Mouse (Mus musculus): ENCODE data around the gene Cenpo. TPM values are rescaled to one million over a fixed set of nuclear protein-coding genes. Genes with fewer than 3 reads are reported as not detected.

Cenpo gene
- polyA plus RNA-seq, 1 experiment, result 7.0 TPM

DNA sequence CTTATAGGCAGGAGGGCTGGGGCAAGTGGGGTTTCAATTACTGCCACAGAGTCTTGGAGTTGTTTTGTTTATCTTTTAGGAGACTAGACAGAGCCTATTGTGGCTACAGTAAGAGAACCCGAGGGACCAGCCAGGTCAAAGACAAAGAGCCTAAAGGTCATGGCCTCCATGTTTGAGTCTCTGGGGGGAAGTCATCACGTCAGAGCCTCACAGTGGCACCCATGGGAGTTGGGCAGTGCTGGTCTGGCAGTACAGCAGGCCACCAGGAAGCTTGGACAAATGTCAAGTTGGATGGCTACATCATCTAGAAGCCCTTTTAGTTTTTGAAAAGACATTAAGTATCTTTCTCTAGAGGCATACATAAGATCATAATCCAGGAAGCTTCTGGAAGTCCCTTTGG is 71.2 kb downstream of the Cenpo start:
- no peak overlapping the region for H3K4me3 ChIP-seq (ENCODE audit: low read depth, low read length)
- 46% methylated on average over 2 of the region's 2 CpGs for WGBS
- no peaks in the 10 kb centered on the region for H3K36me3 ChIP-seq (ENCODE audit: control insufficient read depth, insufficient read depth, low read length)
- TF ChIP-seq CTCF (IDR thresholded peaks at IDR 0.05; ENCODE audit: extremely low read depth, insufficient read length, insufficient replicate concordance, low read depth, low read length), result no peak
- TF ChIP-seq POLR2A (IDR thresholded peaks at IDR 0.05; ENCODE audit: low read depth, low read length), result no peak
- peaks cover 12% of the 10 kb centered on the region; the same call in 1 of the 2 replicates for H3K4me1 ChIP-seq (ENCODE audit: control insufficient read depth, insufficient read depth, insufficient read length, low read length)
- no peak overlapping the region for H3K27ac ChIP-seq (ENCODE audit: insufficient read depth, low read depth, low read length)
- no peaks in the 10 kb centered on the region for H3K27me3 ChIP-seq (ENCODE audit: control insufficient read depth, insufficient read depth, low read length)

DNA sequence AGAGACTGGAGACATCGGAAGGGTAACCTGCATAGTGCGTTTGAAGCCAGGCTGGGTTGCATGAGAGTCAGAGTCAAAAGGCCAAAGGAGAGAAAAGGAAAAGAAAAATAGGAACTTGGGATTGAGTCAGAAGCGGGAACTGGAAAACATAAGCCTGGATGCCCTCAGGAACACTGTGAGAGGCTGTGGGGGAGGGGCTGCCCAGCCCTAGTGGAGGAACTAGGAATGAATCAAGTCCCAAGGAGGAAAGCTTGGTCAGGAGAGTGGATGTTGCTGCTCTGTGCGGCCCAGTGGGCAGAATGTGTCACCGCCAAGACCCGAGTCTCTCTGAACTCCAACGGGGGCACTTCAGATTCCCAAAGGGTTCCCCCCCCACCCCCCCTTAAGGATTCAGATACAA is 73.8 kb downstream of the Cenpo start:
- H3K4me1 ChIP-seq (ENCODE audit: control insufficient read depth, insufficient read depth, insufficient read length, low read length), result peaks cover 12% of the 10 kb centered on the region; the same call in 1 of the 2 replicates
- WGBS, result 90% methylated on average over 7 of the region's 7 CpGs
- TF ChIP-seq CTCF (IDR thresholded peaks at IDR 0.05; ENCODE audit: extremely low read depth, insufficient read length, insufficient replicate concordance, low read depth, low read length) (no peak), POLR2A (IDR thresholded peaks at IDR 0.05; ENCODE audit: low read depth, low read length) (no peak)
- no peaks in the 10 kb centered on the region for H3K36me3 ChIP-seq (ENCODE audit: control insufficient read depth, insufficient read depth, low read length)
- H3K27ac ChIP-seq (ENCODE audit: insufficient read depth, low read depth, low read length), result no peak overlapping the region
- no peaks in the 10 kb centered on the region for H3K27me3 ChIP-seq (ENCODE audit: control insufficient read depth, insufficient read depth, low read length)
- H3K4me3 ChIP-seq (ENCODE audit: low read depth, low read length), result no peak overlapping the region

DNA sequence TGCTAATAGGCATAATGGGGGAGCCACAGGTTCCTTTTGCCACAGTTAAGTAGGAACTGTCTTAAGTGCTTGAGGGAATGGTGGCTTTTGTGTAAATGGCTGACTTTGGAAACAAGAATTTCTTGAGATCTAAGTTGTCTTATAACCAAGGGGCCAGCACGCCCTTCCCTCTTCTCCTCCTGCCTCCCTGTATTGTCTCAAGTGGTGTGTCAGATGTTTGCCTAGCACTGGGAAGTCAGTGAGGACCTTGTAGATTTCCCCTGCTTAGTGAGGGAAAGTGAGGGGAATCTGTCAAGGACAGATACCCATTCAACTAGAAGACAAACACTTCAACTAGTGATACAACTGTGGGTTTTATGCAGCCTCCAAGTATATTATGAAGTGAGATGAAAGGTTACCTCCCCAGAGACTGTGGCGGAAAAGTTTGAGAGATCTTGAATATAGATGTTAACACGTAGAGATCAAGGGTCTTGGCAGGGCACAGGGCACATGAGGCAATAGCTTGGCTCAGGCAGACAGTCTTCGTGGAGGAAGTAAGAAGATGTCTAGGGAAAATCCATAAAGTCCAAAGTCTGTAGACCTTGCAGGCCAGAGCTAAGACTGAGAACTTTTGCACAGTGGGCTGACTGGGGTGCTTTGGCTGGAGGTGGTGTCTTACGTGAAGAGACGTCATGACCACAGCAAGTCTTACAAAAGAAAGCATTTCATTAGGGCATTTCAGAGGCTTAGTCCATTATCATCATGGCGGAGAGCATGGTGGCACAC is 75.0 kb downstream of the Cenpo start:
- TF ChIP-seq CTCF (IDR thresholded peaks at IDR 0.05; ENCODE audit: extremely low read depth, insufficient read length, insufficient replicate concordance, low read depth, low read length) (no peak), POLR2A (IDR thresholded peaks at IDR 0.05; ENCODE audit: low read depth, low read length) (no peak)
- Histone ChIP-seq H3K4me1 (ENCODE audit: control insufficient read depth, insufficient read depth, insufficient read length, low read length) (peaks cover 12% of the 10 kb centered on the region; the same call in 1 of the 2 replicates), H3K27me3 (ENCODE audit: control insufficient read depth, insufficient read depth, low read length) (no peaks in the 10 kb centered on the region), H3K36me3 (ENCODE audit: control insufficient read depth, insufficient read depth, low read length) (no peaks in the 10 kb centered on the region), H3K4me3 (ENCODE audit: low read depth, low read length) (no peak overlapping the region), H3K27ac (ENCODE audit: insufficient read depth, low read depth, low read length) (peak overlapping the region; percentile 45; the same call in 1 of the 2 replicates)
- WGBS, result 47% methylated on average over 7 of the region's 7 CpGs

DNA sequence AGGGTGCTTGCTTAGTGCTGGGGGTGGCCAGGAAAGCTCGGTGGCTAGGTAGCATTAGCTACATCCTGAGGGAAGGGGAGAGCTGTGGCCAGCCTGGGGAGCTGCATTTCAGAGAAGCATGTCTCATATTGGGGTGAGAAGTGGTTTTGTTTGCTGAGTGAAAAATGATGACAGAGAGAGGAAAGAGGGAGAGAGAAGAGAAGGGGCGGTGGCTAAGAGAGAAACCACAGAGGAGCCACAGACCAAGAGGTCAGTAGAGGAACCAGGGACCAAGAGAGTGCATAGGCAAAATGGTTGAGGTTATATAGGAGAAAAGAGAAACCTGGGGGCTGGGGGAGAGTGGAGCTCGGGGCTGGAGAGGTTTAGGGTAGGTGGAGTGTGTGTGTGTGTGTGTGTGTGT is 75.9 kb downstream of the Cenpo start:
- no peaks in the 10 kb centered on the region for H3K36me3 ChIP-seq (ENCODE audit: control insufficient read depth, insufficient read depth, low read length)
- H3K4me3 ChIP-seq (ENCODE audit: low read depth, low read length), result no peak overlapping the region
- no peaks in the 10 kb centered on the region for H3K27me3 ChIP-seq (ENCODE audit: control insufficient read depth, insufficient read depth, low read length)
- 77% methylated on average over 3 of the region's 3 CpGs for WGBS
- H3K4me1 ChIP-seq (ENCODE audit: control insufficient read depth, insufficient read depth, insufficient read length, low read length), result peaks cover 12% of the 10 kb centered on the region; the same call in 1 of the 2 replicates
- H3K27ac ChIP-seq (ENCODE audit: insufficient read depth, low read depth, low read length), result no peak overlapping the region
- TF ChIP-seq POLR2A (IDR thresholded peaks at IDR 0.05; ENCODE audit: low read depth, low read length) (no peak), CTCF (IDR thresholded peaks at IDR 0.05; ENCODE audit: extremely low read depth, insufficient read length, insufficient replicate concordance, low read depth, low read length) (no peak)

DNA sequence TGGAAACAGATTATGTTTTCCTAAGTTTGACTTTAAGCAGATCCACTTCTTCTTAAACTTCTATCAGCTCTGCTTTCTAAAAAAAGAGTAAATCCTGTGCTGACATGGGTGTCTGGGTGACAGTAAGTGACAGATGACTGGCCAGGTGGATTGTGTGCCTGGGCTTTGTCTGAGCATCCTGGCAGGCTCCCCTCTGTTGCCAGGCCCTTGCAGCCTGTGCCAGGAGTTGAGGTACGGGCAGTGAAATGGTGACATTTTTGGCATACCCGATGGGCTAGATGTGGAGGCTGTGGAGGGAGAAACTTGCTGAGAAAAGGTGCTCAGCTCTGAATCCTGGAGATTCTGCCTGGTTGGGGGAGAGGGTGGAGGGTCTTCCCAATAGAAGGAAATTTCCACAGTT is 76.6 kb downstream of the Cenpo start:
- 85% methylated on average over 2 of the region's 2 CpGs for WGBS
- H3K27me3 ChIP-seq (ENCODE audit: control insufficient read depth, insufficient read depth, low read length), result no peaks in the 10 kb centered on the region
- TF ChIP-seq CTCF (IDR thresholded peaks at IDR 0.05; ENCODE audit: extremely low read depth, insufficient read length, insufficient replicate concordance, low read depth, low read length) (no peak), POLR2A (IDR thresholded peaks at IDR 0.05; ENCODE audit: low read depth, low read length) (no peak)
- H3K27ac ChIP-seq (ENCODE audit: insufficient read depth, low read depth, low read length), result no peak overlapping the region
- no peak overlapping the region for H3K4me3 ChIP-seq (ENCODE audit: low read depth, low read length)
- peaks cover 12% of the 10 kb centered on the region; the same call in 1 of the 2 replicates for H3K4me1 ChIP-seq (ENCODE audit: control insufficient read depth, insufficient read depth, insufficient read length, low read length)
- H3K36me3 ChIP-seq (ENCODE audit: control insufficient read depth, insufficient read depth, low read length), result no peaks in the 10 kb centered on the region

DNA sequence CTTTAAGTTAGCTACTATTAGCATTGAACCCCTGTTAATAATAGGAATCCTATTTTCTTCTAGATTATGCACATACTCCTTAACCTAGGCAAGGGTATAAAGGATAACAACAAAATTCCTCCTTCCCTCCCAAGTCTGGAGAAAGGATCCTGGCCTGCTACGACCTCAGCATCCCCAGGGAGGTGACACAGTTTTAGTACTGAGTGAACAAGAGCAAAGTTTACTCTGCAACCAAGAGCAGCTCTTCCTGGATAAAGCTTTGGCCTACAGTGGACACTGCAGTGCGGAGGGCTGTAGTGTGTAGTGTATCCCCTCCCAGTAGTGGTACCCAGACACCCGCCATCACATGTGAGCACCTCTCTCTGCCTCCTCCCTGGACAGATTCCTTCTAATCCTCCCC is 82.1 kb downstream of the Cenpo start:
- Histone ChIP-seq H3K36me3 (ENCODE audit: control insufficient read depth, insufficient read depth, low read length) (no peaks in the 10 kb centered on the region), H3K27me3 (ENCODE audit: control insufficient read depth, insufficient read depth, low read length) (no peaks in the 10 kb centered on the region), H3K4me1 (ENCODE audit: control insufficient read depth, insufficient read depth, insufficient read length, low read length) (no peaks in the 10 kb centered on the region), H3K27ac (ENCODE audit: insufficient read depth, low read depth, low read length) (no peak overlapping the region), H3K4me3 (ENCODE audit: low read depth, low read length) (no peak overlapping the region)
- TF ChIP-seq CTCF (IDR thresholded peaks at IDR 0.05; ENCODE audit: extremely low read depth, insufficient read length, insufficient replicate concordance, low read depth, low read length) (no peak), POLR2A (IDR thresholded peaks at IDR 0.05; ENCODE audit: low read depth, low read length) (no peak)
- 88% methylated on average over 3 of the region's 3 CpGs for WGBS

DNA sequence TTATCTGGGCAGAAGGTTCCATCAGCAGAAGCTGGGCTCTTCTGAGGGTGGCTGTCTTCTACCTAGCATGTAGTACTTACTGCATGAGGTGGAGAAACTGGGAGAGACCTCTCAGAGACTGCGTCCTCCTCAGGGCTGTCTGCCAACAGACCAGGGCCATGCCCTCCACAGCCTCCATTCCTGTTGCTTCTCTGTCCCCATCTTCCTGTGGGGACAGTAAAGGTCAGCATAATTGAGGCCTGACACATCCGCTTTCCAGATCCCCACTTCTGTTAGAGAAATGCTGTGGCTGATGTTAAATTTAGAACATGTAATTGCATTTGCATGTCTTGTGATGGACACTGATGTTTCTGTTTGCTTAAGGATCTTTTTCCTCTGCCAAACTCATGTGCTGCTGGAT is 83.2 kb downstream of the Cenpo start:
- TF ChIP-seq CTCF (IDR thresholded peaks at IDR 0.05; ENCODE audit: extremely low read depth, insufficient read length, insufficient replicate concordance, low read depth, low read length) (no peak), POLR2A (IDR thresholded peaks at IDR 0.05; ENCODE audit: low read depth, low read length) (no peak)
- H3K27me3 ChIP-seq (ENCODE audit: control insufficient read depth, insufficient read depth, low read length), result no peaks in the 10 kb centered on the region
- H3K4me1 ChIP-seq (ENCODE audit: control insufficient read depth, insufficient read depth, insufficient read length, low read length), result no peaks in the 10 kb centered on the region
- 70% methylated on average over 2 of the region's 2 CpGs for WGBS
- no peak overlapping the region for H3K4me3 ChIP-seq (ENCODE audit: low read depth, low read length)
- no peaks in the 10 kb centered on the region for H3K36me3 ChIP-seq (ENCODE audit: control insufficient read depth, insufficient read depth, low read length)
- no peak overlapping the region for H3K27ac ChIP-seq (ENCODE audit: insufficient read depth, low read depth, low read length)

Other genes starting within 250 kb of the Cenpo start
- gene Efr3b, start 195.4 kb downstream of the Cenpo start, polyA plus RNA-seq (2012; rRNA removed), result 10.8 and 21.4 TPM in 2 replicates
- 1.1 and 1.4 TPM in 2 replicates for gene Dnajc27, start 151.7 kb downstream of the Cenpo start, polyA plus RNA-seq (2012; rRNA removed)
- gene Adcy3, start 101.2 kb downstream of the Cenpo start, polyA plus RNA-seq (2012; rRNA removed), result 2.0 and 2.4 TPM in 2 replicates
- gene Ptrhd1, start 267 bp downstream of the Cenpo start, polyA plus RNA-seq (2012; rRNA removed), result 1.8 and 3.1 TPM in 2 replicates
- gene Ncoa1, start 242.9 kb upstream of the Cenpo start, polyA plus RNA-seq (2012; rRNA removed), result 9.4 and 17.0 TPM in 2 replicates

Measured in small intestine, adult 2 months (tissue).